In the genomic region with DNA sequence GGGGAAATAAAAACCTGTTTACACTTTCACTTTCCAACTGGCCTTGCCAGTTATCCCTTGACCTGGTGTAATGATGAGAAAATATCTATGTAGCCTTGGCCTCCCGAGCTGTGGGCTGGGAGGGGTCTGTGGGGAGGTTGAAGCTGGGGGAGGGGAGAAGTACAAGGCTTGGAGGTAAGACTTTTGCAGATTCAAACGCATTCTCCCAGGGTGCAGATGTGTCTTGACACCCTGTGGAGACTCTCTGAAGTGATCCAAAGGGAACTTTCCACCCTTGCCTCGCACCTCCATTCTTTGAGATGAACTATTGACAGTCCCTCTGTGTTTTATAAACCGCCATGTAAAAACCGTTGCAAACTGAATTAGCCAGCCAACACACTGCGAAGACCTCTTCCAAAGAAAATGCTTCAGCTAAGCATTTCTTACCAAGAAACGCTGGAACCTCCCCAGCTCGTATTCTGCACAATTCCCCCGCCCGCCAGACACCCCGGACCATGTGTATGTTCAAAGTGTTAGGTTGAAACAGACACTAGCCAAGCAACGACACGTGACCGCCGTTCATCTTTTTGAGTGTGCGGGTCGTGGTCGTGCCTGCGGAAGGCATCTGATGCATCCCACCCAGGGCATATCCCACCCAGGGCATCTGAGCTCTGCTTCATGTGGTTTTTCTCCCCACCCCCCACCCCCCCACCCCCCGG, we compare ENCODE assay signal across 8 mouse cellular contexts.
DNase-seq lines count a peak whose midpoint lies in the region; ATAC-seq lines count a peak whose summit lies in the region.

No protein-coding gene starts in this region.

- WGBS in liver, embryonic 13.5 days (ENCODE audit: insufficient replicate concordance), result 54% methylated on average over 20 of the region's 20 CpGs

- H3K27me3 ChIP-seq in liver, embryonic 13.5 days, result no peaks in the 10 kb centered on the region

- ATAC-seq in liver, embryonic 13.5 days (ENCODE audit: low read depth), result 0 out of 2 replicates have a peak, but pooled peaks have one; percentile 23

- H3K4me3 ChIP-seq in liver, embryonic 13.5 days (replicated peaks), result no peak overlapping the region

- no peaks in the 10 kb centered on the region for H3K36me3 ChIP-seq in liver, embryonic 13.5 days

- no peak overlapping the region for H3K9ac ChIP-seq in liver, embryonic 13.5 days

- H3K4me1 ChIP-seq in liver, embryonic 13.5 days (replicated peaks), result no peaks in the 10 kb centered on the region; the same call in 1 of the 2 replicates

- H3K27ac ChIP-seq in liver, embryonic 13.5 days, result no peak overlapping the region

- DNase-seq in adrenal gland, postnatal 14 days, result peak; percentile 11
- no peak for DNase-seq in adrenal gland, adult 2 months
- peak; percentile 18 for DNase-seq in right cerebral cortex, postnatal 14 days
- no peak for DNase-seq in right cerebral cortex, postnatal 4 days
- no peak for DNase-seq in liver, embryonic 13.5 days
- no peak for DNase-seq in left cerebral cortex, postnatal 10 days (ENCODE audit: extremely low spot score in 1 of 2, low spot score in 2 of 2)
- DNase-seq in adrenal gland, adult 18-20 months (ENCODE audit: low spot score in 2 of 2), result no peak
- no peak for DNase-seq in left cerebral cortex, adult 9 months (ENCODE audit: low spot score in 2 of 2)

- H3K4me2 ChIP-seq in liver, embryonic 13.5 days, result peak overlapping the region; percentile 30

- H3K9me3 ChIP-seq in liver, embryonic 13.5 days (replicated peaks), result no peaks in the 10 kb centered on the region

- intact Hi-C loops in left cerebral cortex, postnatal 10 days (cut with DNase I), result loop anchor here (2.0 to 10.0 kb wide), 2 partner anchors 146 to 1026 kb away; no protein-coding TSS in a partner anchor

Comparison
In these comparisons a context has a peak if more than half of its experiments do, and no peak if none do; other contexts are left out.
1. DNase-seq: peak in adrenal gland, postnatal 14 days (single experiment) and right cerebral cortex, postnatal 14 days (single experiment); none in adrenal gland, adult 2 months (single experiment), right cerebral cortex, postnatal 4 days (single experiment), liver, embryonic 13.5 days (single experiment), left cerebral cortex, postnatal 10 days (0 of 2), adrenal gland, adult 18-20 months (0 of 2) and left cerebral cortex, adult 9 months (0 of 2).